Mouse (Mus musculus) spleen, adult 2 months (tissue): ENCODE data around the gene Trappc4.

ENCODE experiments used
- CTCF ChIP-seq: fragments of 200-500 bp; IDR thresholded peaks from 2 replicates; pipeline ENCODE4 v1.5.1; 2011; ENCODE audit warnings: mild to moderate bottlenecking, inconsistent platforms; ENCODE audit not compliant: insufficient read depth, insufficient read length, insufficient replicate concordance; ENCODE audit errors: extremely low read depth
- POLR2A ChIP-seq: fragments of 200-500 bp; IDR thresholded peaks from 2 replicates; pipeline ENCODE4 v1.6.1; 2011; ENCODE audit warnings: low read depth, low read length, inconsistent platforms

DNA sequence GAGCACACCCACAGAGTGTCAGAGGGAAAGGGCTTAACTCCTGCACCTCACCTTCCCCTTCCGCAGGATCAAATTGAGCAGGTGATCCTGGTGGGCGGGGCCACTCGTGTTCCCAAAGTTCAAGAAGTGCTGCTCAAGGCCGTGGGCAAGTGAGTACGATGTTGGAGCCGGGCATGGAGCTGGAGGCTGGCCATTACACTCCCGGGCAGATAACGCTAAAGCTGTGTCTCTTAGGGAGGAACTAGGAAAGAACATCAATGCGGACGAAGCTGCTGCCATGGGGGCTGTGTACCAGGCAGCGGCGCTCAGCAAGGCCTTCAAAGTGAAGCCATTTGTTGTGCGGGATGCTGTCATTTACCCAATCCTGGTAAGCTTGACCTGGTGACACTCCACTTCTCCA lies 22.8 kb downstream of the Trappc4 start:
- TF ChIP-seq CTCF (no peak), POLR2A (no peak)
